Mouse (Mus musculus) B cell, adult 2 months (primary cell): ENCODE data around the gene Melk.

ENCODE experiments used
- DNase-seq, 2 experiments: peaks; one replicate each; pipeline ENCODE4 v3.0.0; 2022

Melk gene

DNA sequence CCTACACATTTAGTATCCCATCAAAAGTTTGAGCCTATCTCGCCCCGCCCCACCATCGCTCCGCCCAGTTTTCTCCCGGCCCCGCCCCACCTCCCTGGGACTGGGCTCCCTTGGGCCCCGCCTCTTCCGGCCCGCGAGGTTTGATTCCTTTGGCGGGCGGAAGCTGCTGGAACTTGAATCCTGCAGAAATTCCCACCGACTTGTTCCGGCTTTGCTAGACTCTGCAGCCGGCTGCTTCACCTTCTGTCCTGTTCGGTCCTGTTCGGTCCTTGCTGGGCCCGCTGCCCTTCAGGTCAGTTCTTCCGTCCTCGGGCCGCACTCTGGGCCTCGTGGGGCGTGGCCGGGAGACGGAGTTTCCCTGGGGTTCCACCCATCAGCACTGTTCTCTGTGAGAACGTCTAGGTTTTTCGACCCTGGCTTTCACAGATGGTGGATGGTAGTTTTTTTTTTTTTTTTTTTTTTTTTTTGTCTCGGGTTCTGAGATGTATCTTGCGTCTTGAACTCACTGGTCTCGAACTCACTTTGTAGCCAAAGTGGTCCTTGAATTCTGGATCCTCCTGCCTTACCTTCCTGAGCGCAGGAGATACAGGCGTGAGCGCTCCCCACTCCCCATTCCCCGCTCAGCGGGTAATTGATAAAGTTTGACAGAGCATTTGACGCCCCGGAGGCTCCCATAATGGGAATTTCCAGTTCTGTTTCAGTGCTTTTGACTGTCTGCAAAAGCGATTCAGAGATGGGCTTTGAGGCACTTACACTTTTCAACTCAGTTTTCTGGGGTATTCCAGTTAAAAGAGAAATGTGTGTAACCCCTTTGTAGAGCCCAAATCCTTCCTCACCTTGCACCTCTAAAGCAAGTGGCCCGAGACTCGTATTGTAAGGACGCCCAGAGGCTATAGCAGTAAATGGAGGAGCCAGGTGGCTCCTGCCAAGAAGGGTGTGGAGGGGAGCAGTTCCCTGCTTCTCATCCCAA is at the start of gene Melk:
Gene Melk (plus strand): TSS at position 96 of the 970 bp plus-strand sequence.
- peak; percentile 81 to 82 for DNase-seq

DNA sequence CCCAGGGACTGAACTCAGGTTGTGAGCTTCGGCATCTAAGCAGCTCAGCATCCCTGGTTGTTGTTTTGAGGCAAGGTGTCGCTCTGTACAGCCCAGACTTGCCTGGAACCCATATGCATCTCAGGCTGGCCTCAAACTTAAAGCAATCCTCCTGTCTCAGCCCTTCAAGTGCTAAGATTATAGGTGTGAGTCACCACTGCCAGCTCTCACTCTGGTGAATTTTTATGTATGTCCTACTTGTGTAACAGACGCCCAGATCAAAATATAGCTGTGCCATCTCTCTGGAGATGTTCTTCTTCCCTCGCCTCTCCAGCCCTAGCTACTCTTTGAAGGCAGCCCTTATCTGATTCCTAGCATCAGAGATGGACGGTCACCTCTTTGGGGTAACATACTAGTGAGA is 49.2 kb upstream of the Melk start:
- no peak for DNase-seq

DNA sequence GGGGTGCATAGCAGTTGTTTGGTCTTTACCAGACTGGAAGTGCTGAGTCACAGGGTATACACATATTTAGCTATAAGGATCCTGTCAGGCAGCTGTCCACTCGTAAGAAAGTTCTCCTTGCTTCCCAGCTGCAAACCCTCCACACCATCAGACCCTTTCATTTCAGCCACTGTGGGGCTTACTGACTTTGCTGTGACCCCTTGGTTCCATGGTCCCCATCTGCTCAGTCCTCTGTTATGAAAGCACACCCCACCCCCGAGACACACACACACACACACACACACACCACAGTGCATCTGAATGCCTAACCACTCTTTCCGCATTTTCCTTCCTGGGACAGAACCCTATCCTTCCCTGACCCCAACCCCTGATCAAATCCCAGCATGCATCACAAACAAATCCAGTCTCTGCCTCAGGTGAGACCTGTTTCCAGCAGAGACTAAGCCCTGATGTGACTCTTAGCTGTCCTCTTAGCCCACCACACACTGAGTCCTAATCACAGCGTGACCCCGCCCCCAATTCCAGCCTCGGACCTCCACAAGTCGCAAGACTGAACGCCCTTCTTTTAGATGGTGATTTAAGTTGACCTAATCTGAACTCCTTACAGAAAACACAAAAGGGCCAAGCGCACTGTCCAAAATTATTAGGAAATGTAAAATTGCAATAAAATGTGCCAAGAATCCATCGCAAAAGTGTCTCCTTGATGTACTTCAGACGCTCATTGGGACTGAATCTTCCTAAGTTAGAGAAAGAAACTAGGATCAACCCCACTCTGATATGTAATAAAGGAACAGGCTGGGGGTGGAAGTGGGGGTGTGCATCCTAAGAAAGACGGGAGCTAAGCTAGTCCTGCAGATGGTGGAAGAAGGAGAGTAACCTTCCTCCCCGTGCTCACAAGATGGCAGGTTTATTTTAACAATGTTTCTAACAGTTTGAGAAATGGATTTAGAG is 48.4 kb upstream of the Melk start:
- no peak for DNase-seq

DNA sequence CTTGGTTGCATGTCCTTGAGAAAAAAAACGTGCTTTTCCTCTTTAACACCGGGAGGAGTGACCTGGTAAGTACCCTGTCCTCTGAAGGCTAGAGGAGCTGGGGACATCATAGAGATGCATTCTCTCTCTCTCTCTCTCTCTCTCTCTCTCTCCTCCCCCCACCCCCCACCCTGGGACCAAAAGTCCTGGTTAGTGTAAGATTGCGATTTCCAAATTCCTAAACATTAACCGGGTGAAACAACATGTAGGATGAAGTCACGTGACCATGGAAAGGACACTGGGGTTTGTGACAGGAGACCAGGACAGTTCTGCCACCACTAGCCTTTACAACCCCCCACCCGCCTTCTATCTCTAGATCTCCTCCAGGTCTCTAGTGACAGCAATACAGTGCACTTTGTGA is 47.5 kb upstream of the Melk start:
- no peak for DNase-seq

DNA sequence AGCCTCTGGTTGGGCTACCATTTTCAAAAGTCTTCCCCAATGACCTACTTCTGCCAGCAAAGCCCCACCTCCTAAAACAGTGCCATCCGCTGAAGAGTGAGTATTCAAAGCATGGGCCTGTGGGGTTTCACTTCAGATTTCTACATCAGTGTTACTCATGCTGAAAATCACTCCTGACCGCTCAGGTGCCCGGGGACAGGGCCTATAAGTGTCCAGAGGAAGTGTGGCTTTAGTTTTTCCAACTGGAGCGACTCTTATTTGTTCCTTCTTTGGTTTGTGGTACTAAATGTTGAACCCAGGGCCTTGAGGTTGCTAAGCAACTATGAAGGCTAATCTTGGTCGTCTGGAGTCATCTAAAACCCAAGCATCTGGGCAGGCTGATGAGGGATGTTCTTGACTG is 46.1 kb upstream of the Melk start:
- no peak for DNase-seq

DNA sequence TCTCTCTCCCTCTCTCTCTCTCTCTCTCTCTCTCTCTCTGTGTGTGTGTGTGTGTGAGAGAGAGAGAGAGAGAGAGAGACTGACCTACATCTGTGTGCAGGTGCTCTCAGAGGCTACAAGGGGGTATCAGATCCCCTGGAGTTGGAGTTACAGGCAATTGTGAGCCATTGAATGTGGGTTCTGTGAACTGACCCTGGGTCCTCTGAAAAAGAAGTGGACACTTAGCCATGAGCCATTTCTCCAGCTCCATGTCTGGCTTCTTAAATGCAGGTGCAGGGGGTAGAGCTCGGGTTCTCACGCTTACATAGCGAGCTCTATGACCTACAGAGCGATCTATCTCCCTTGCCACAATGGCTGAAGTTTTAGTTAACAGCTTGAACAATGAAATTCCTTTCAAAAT is 41.5 kb upstream of the Melk start:
- no peak for DNase-seq

DNA sequence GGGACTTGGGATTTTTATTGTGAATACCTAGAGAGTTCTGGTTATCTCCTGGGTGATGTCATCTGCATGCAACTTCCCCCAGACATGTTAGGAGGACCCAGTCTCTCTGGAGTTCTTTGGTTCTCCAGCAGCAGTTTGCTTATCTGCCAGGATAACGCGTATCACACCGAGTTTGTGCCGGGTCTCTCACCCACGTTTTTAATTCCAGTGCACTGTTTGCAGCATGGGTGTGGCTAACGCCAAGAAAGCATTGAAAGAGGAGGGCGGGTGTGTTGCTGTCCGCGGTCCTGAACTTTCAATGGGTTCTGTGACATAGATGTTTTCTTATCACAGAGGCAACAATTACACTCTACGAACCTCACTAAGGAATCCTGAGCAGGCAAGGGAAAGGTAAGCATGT is 40.4 kb upstream of the Melk start:
- DNase-seq, result peak; percentile 58 to 59

DNA sequence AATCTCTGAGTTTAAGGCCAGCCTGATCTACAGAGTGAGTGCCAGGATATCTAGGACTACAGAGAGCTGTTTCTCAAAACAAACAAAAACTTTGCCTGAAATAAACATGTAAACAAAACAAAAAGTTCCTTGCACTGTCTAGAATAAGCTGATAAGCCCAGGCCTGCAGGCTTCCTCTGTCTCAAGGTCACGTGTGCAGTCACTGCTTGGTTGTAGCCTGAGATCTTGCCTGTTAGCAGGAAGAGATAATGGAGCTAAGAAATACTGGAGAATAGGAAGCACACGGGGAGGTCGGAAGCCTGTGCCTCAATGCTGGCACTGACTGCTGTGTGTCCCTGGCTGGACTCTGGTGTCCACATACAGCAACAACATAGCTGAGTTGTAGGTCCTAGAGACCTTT is 35.2 kb upstream of the Melk start:
- no peak for DNase-seq

DNA sequence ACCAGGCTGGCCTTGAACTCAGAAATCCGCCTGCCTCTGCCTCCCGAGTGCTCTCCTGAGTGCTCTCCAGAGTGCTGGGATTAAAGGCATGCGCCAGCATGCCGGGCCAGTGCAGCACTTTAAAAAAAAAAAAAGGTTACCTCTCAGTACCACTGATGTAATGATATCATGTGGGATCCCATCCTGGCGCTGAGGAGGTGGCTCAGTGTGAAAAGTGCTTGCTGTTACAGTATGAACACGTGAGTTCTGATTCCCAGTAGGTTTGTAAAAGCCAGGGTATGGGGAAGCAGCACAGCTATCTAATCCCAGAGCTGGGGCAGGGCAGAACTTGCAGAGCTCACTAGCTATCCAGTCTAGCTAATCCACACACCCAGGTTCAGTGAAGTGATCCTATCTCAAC is 33.2 kb upstream of the Melk start:
- no peak for DNase-seq

DNA sequence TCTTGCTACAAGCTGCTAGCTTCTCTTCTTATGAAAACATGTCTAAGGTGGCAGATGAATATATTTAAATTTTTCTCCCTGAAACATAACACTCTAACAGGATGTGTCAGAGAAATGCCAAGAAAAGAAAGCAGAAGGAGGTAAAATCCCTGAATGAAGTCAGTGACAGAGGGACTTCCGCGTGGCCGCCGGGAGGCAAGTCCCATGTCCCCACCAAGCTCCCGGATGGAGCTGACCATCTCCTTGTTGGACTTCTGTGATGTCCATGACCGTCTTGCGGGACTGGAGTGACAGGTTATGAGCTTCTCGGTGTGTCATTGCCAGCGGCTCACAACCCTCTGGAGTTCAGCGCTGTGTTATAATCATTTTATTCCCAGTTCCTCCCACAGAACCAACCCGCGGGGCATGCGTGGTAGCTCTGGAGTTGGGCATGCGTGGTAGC is 31.3 kb upstream of the Melk start:
- DNase-seq, result no peak

DNA sequence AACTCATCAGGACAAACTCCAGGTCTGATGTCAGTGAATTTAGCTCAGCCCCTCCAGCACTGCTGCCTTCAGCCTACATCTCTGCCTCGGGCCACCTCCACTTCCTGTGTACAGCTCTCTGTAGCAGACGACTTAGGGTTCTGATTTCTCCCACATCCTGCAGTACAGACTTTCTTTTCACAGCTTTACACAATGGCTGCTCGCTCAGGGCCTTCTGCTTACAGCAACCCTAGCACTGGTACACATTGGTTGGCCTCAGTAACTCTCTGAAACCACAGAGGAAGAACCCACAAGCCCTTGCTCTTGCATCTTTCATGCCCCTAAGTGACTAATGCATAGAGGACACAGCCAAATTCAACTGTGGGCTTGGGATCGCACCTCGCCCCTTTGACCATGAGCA is 29.5 kb upstream of the Melk start:
- no peak for DNase-seq

DNA sequence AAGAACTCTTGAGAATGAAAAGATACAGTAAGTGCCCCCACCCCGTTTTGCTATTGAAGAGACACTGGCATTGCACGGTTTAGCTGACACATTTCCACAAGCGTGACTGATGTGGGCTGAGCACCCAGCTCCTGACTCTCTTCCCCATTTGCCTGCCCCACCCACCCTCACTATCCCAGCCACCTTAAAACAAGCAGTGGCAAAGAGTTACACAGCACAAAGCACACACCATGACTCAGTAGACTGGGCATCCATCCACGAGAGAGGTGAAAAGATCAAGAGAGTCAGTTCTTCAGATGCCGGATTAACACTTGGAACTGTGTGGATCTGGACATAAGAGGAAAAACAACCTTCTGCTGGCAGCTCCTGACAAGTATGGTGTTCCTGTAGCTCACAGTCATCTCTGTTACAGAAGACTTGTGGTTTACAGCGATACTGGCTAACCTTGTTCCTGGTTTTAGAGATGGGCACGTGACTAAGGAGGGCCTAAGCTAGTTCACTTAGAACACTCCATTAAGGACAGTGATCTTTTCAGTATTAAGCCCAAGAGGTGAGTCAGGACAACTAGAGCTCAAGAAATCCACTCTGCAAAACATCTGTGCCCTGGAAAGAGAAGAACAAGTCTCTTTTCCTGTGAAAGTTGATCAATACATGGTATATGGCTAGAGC is 18.9 kb upstream of the Melk start:
- no peak for DNase-seq

DNA sequence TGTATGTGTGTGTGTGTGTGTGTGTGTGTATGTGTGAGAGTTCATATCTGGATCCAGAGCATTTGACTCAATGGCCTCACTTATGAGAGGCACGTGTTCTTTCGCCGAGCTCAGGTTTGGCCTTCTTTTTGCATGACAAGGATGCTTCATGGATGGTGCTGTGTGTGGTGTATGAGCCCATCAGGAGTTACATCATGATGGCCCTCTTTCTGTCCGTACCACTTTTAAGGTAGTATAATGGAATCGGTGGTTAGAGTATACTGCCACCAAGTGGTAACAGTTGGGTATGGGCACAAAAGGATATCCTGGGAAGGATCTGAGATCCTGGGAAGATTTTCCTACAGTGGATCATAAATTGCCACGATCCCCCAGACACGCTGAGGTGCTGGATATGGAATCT is 8.1 kb upstream of the Melk start:
- peak; percentile 20 to 28 for DNase-seq

DNA sequence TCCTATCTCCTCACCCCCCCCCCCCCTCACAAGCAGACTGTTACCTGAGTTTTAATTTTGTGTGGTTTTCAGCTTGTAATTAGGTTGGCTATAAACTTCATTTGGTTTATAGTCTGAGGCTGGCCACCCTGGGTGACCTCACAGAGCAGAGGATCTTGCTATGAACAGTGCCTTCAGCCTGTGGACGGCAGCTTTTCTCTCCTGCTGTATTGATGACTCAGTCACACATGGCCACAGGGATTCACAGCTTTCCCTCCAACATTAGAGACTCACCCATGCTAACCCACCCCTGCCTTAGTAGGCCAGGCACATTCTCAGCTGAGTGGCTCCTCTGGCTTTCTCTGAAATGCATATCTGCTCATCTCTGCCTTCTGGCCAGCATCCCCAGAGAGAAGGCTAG is 4.8 kb upstream of the Melk start:
- DNase-seq, result no peak

DNA sequence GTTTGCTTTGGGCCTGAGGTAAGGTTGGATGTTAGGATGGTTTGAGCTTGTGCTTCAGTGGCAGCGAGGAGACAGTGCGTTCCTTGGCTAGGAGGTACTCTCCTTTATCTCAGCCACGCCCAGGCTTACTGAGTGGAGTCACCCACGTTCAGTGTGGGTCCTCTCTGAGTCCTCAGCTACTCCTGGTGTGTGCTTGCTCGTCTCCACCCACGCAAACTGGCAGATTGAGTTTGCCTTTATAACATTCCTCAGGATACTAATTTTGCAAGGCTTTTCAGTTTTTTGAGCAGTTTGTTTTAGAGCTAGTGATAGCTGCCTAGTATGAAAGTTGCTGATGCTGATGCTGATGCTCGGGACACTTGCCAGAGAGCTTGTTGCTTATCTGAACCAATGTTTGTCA is 5.9 kb downstream of the Melk start:
- no peak for DNase-seq

DNA sequence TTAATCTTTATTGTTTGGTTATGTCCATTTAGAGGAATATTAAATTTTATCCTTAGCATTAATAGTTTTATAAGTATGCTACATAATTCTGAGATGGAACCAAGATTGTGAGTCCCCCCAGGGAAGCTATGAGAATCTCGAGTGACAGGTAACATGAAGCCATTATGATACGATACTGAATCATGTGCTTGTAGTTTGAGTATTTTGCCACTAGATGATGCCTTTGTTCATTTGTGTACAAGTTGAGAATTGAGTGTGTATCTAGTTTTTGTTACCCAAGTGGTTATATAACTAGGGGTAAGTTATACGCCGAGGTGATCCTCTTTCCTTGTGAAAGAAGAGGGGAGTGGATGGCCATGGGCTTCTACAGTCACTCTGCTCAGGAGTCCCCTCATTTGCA is 9.8 kb downstream of the Melk start:
- DNase-seq, result no peak

DNA sequence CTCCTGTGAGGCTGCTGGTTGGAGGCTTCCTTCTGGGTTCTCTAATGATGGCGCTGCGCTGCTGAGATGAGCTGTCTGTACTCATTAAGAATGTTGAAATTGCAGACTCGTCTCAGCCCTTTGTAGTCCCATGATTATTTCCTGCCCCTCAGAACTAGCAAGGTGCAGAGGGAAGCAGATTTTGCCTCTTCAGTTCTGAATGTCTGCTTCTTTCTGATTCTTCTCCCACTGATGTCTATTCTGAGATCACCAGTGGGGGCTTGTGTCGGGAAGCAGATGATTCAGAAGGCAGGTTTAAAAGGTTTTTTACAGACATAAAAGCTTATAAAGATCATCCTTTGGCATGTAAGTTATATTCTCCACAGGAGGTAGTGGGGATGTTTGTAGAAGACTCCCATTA is 10.2 kb downstream of the Melk start:
- no peak for DNase-seq

DNA sequence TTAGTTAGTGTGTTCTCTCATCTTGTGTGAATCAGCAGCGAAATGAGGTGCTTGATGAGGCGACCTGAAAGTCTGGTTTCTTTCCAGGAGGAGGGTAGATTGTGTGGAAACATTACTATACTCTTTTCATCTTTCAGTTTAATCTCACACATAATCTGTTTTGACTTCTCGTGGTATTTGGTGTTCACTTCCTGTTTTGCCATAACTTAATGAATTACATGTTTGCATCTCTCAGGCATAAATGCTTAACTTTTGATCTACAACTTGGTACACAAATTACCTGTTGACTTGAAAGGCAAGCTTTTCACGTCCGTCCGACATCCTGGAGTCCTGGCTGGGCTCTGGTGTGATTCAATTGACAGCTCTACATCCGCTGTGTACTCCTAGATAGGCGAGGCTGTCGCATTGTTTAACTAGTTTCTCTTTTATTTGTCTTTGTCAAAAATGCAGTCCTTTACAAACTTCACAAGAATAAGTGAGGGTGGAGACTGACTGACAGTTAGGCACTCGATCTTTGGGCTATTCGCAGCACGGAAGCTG is 15.7 kb downstream of the Melk start:
- DNase-seq, result no peak

DNA sequence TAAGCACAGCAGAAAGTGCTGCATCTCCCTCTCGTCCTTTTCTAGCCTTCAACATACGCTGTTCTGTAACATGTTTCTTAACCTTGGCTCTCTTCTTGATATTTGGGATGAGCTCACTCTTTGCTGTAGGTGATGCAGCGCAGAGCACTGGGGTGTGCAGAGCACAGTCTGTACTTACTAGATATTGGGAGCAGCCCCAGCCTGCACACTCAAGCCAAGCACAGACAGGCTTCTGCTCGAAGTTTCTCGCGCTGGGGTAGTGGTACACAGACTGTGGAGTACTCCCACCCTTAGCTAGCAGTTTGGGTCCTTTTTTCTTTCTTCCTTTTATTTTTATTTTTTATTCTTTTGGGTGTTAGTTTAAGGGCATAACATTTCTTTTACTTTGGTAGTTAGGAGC is 19.8 kb downstream of the Melk start:
- no peak for DNase-seq

DNA sequence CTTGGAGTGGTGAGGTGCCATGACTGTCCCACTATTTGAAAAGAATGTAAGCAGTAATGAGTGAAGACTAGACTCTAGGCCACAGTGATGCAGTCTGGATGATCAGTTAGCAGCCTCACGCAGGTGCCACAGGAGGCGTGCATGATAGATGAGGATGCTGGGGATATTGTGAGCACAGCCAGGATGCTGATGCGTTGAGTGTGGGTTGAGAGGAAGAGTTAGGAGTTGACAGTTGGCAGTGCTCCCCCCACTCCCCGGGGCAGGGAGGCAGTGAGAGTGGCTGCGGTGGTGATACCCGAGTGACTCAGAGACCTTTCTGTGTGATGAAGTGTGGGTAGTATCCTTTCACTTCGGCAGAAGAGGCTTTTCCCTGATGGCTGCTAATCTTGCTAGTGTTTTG is 21.4 kb downstream of the Melk start:
- DNase-seq, result no peak

DNA sequence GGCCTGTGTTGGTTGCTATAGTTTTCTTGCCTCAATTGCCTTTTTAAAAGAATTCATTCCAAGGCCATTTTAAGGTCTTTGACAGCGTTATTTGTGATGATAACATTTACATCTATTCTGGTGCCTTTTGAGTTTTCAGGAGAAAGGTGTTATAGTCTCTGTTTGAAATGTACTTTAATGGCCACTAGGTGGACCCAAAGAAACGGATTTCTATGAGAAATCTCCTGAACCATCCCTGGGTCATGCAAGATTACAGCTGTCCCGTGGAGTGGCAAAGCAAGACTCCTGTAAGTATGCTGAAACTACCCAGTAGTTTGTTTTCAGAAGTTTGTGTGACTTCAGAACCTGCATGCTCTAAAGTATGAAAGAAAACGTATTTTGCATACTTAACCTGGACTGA is 24.8 kb downstream of the Melk start:
- peak in 1 of 2 experiments; percentile 5 for DNase-seq

DNA sequence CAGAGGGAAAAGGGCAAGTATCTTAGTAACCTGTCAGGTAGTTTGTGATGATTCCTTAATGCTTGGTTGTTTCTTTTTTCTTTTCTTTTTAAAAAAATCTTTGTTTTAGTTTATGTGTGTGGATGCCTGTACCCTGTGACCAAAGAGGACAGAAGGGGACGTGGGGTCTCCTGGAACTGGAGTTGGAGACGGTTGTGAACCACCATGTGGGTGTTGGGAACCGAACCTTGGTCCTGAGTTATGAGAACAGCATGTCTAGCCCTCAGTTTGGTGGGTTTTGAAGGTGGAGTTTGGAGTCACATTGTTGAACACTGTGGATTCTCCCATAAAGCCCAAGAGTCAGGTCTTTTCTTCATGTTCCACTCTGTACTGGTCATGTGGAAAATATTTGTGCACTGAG is 26.0 kb downstream of the Melk start:
- no peak for DNase-seq

DNA sequence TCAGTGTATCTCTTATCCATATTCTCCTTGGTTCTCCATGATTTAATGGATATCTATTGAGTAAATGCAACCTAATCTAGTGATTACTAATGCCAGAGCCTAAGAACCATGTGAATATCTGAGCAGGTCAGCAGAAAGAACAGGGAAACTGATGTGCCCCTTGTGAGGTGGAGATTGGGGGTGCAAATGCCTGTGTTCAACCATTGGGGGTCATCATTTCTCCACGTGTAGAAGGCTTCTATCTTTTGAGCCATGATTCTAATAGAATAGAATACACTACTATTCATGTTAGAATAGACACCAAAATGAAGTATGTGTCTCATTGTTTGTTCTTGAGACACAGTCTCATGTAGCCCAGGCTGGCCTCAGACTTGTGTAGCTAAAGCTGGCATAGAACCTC is 27.3 kb downstream of the Melk start:
- no peak for DNase-seq
